8 mouse cellular contexts compared by ENCODE assay signal in the genomic region with DNA sequence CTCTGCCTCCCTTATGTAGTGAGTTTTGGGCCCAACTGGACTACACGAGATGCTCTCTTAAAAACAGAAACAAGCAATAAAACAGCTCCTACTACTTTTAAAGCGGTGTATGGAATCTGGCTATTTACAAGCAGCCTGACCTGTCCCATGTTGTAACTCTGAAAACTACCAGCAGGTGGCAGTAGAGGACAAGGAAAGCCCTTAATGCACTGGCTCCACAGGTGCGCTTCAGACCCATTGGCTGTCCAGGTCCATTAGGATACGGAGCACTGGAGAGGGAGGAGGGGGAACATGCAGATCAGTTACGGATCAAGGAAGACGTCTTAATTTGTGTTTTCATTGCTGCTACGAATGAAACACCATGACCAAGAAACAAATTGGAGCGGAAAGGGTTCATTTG. TPM values are rescaled to one million over a fixed set of nuclear protein-coding genes. Genes with fewer than 3 reads are reported as not detected.
DNase-seq lines count a peak whose midpoint lies in the region; ATAC-seq and TF ChIP-seq lines count a peak whose summit lies in the region.

No protein-coding gene starts in this region.

- H3K9ac ChIP-seq in hindbrain, embryonic 16.5 days (ENCODE audit: low read depth, low read length) = no peak overlapping the region

- no peak overlapping the region for H3K4me2 ChIP-seq in hindbrain, embryonic 16.5 days (ENCODE audit: low read length)

- peak; percentile 78 for TF ChIP-seq CTCF in G1E (IDR thresholded peaks at IDR 0.05; ENCODE audit: low read depth, low read length)

- H3K36me3 ChIP-seq in G1E (replicated peaks) = no peaks in the 10 kb centered on the region
- H3K36me3 ChIP-seq in hindbrain, embryonic 16.5 days (ENCODE audit: control insufficient read depth, insufficient read depth, low read length) = no peaks in the 10 kb centered on the region

- no peak overlapping the region for H3K4me3 ChIP-seq in G1E (ENCODE audit: low read depth, low read length)
- no peak overlapping the region for H3K4me3 ChIP-seq in hindbrain, embryonic 16.5 days (ENCODE audit: low read length)

- peak; percentile 74 for ATAC-seq in G1E (ENCODE audit: extremely low read depth, insufficient number of reproducible peaks, low FRiP score, poor library complexity, severe bottlenecking)
- peak; percentile 76; the same call in 1 of the 2 replicates for ATAC-seq in erythroid progenitor cell, adult 5-6 weeks (replicated peaks; ENCODE audit: low FRiP score, poor library complexity, severe bottlenecking)
- peak; percentile 48; the same call in 1 of the 2 replicates for ATAC-seq in hindbrain, embryonic 16.5 days

- peaks cover 9% of the 10 kb centered on the region for H3K27me3 ChIP-seq in G1E (ENCODE audit: insufficient read depth, low read length)
- H3K27me3 ChIP-seq in hindbrain, embryonic 16.5 days (replicated peaks; ENCODE audit: control insufficient read depth, insufficient read depth, low read length) = 0 out of 2 replicates have a peak, but pooled peaks cover 3% of the 10 kb centered on the region

- WGBS in hindbrain, embryonic 16.5 days = 16% methylated on average over 8 of the region's 8 CpGs

- DNase-seq in G1E (ENCODE audit: low spot score) = peak; percentile 49
- peak; percentile 91 for DNase-seq in brain, adult 2 months (ENCODE audit: low read depth, low spot score)
- peak; percentile 82 for DNase-seq in left cerebral cortex, adult 11 months (ENCODE audit: low spot score)
- peak; percentile 90 for DNase-seq in mesoderm, embryonic 11.5 days (ENCODE audit: low read depth, low spot score)
- DNase-seq in right cerebral cortex, postnatal 25 days = peak; percentile 73
- DNase-seq in urinary bladder, postnatal 36 days (ENCODE audit: low spot score in 2 of 2) = peak; percentile 73 to 77

- no peaks in the 10 kb centered on the region; the same call in 1 of the 2 replicates for H3K4me1 ChIP-seq in G1E (ENCODE audit: insufficient read depth, low read depth, low read length)
- H3K4me1 ChIP-seq in hindbrain, embryonic 16.5 days (ENCODE audit: control insufficient read depth, insufficient read depth, low read depth, low read length) = no peaks in the 10 kb centered on the region

- H3K27ac ChIP-seq in hindbrain, embryonic 16.5 days (ENCODE audit: low read depth, low read length) = no peak overlapping the region

- H3K9me3 ChIP-seq in G1E (replicated peaks) = peaks cover 4% of the 10 kb centered on the region; the same call in 1 of the 2 replicates
- no peaks in the 10 kb centered on the region for H3K9me3 ChIP-seq in hindbrain, embryonic 16.5 days (ENCODE audit: control insufficient read depth, low read length)

RNA-seq across cellular contexts. Expression of a gene that starts 19.8 kb away (rescaled TPM):
- total RNA-seq in G1E (2014; fragmentation: Nextera tagmentation) (4.9 and 10.5 TPM in 2 replicates), G1E (2017) (5.7 and 9.0 TPM in 2 replicates)
- 14.9 and 20.8 TPM in 2 replicates for polyA plus RNA-seq in G1E (2012)
- total RNA-seq in erythroid progenitor cell, adult 5-6 weeks (2015; ENCODE audit: low replicate concordance) = 0.72 and 1.7 TPM in 2 replicates
- total RNA-seq in erythroid progenitor cell, adult 5-6 weeks (2017; ENCODE audit: low replicate concordance) = 1.2 and 1.3 TPM in 2 replicates
- polyA plus RNA-seq in hindbrain, embryonic 16.5 days (2015; fragmentation: Nextera tagmentation; extraction: Ambion mirVana) = 6.9 and 7.5 TPM in 2 replicates

RNA-seq across cellular contexts. Expression of a gene that starts 19.9 kb away (rescaled TPM):
- total RNA-seq in G1E (2014; fragmentation: Nextera tagmentation) (56.8 and 88.5 TPM in 2 replicates), G1E (2017) (54.3 and 60.8 TPM in 2 replicates)
- 49.5 and 66.0 TPM in 2 replicates for polyA plus RNA-seq in G1E (2012)
- total RNA-seq in erythroid progenitor cell, adult 5-6 weeks (2015; ENCODE audit: low replicate concordance) = 44.0 TPM in 2 replicates
- total RNA-seq in erythroid progenitor cell, adult 5-6 weeks (2017; ENCODE audit: low replicate concordance) = 5.4 and 18.9 TPM in 2 replicates
- polyA plus RNA-seq in hindbrain, embryonic 16.5 days (2015; fragmentation: Nextera tagmentation; extraction: Ambion mirVana) = 60.0 and 67.8 TPM in 2 replicates

RNA-seq across cellular contexts. Expression of a gene that starts 20.1 kb away (rescaled TPM):
- total RNA-seq in G1E (2014; fragmentation: Nextera tagmentation) (45.3 and 45.8 TPM in 2 replicates), G1E (2017) (41.0 and 41.8 TPM in 2 replicates)
- 0.01 TPM in 1 of 2 replicates, not detected in the other for polyA plus RNA-seq in G1E (2012)
- total RNA-seq in erythroid progenitor cell, adult 5-6 weeks (2015; ENCODE audit: low replicate concordance) = 9.7 and 14.3 TPM in 2 replicates
- total RNA-seq in erythroid progenitor cell, adult 5-6 weeks (2017; ENCODE audit: low replicate concordance) = 23.0 and 28.4 TPM in 2 replicates
- polyA plus RNA-seq in hindbrain, embryonic 16.5 days (2015; fragmentation: Nextera tagmentation; extraction: Ambion mirVana) = 15.1 and 16.8 TPM in 2 replicates

RNA-seq across cellular contexts. Expression of a gene that starts 31.3 kb away (rescaled TPM):
- total RNA-seq in G1E (2014; fragmentation: Nextera tagmentation) (not detected in 2 replicates), G1E (2017) (0.06 and 0.11 TPM in 2 replicates)
- polyA plus RNA-seq in G1E (2012) = not detected in 2 replicates
- not detected in 2 replicates for total RNA-seq in erythroid progenitor cell, adult 5-6 weeks (2015; ENCODE audit: low replicate concordance)
- not detected in 2 replicates for total RNA-seq in erythroid progenitor cell, adult 5-6 weeks (2017; ENCODE audit: low replicate concordance)
- 1.9 and 2.0 TPM in 2 replicates for polyA plus RNA-seq in hindbrain, embryonic 16.5 days (2015; fragmentation: Nextera tagmentation; extraction: Ambion mirVana)

RNA-seq across cellular contexts. Expression of a gene that starts 43.4 kb away (rescaled TPM):
- total RNA-seq in G1E (2014; fragmentation: Nextera tagmentation) (76.2 and 90.8 TPM in 2 replicates), G1E (2017) (1.1 and 1.5 TPM in 2 replicates)
- 45.6 and 49.8 TPM in 2 replicates for polyA plus RNA-seq in G1E (2012)
- 18.0 and 38.1 TPM in 2 replicates for total RNA-seq in erythroid progenitor cell, adult 5-6 weeks (2015; ENCODE audit: low replicate concordance)
- total RNA-seq in erythroid progenitor cell, adult 5-6 weeks (2017; ENCODE audit: low replicate concordance) = 0.53 and 17.5 TPM in 2 replicates
- 2.1 and 2.3 TPM in 2 replicates for polyA plus RNA-seq in hindbrain, embryonic 16.5 days (2015; fragmentation: Nextera tagmentation; extraction: Ambion mirVana)
